Mouse (Mus musculus) neural tube, embryonic 10.5 days (tissue): ENCODE measurements at regions not wholly inside any gene's neighbourhood (a gene's known extent, or its start where the extent isn't known, plus 50 kb on each side); places are given as distances from the start of the nearest gene placed in this dataset.
"Not testable (repeated sequence)": the region's sequence is repeated elsewhere in the genome, so short reads cannot be mapped to it uniquely, and the experiment has no call there.

Experiments
- DNase-seq: peaks from one replicate; pipeline ENCODE4 v3.0.0-alpha.2; 2017; ENCODE audit warnings: low spot score; ENCODE audit errors: extremely low spot score

GRCm38 (mm10) chr14:71666656-71667055 lies 825.0 kb downstream of the Gm9195 start:
- DNase-seq = no peak

- DNase-seq = no peak
Observed at GRCm38 (mm10) chr14:71660166-71660565, 831.5 kb downstream of the Gm9195 start.

- no peak for DNase-seq
Observed at GRCm38 (mm10) chr14:71654785-71655627, 836.6 kb downstream of the Gm9195 start.

GRCm38 (mm10) chr14:71642536-71642935 lies 849.1 kb downstream of the Gm9195 start:
- DNase-seq = no peak

- DNase-seq = no peak
Observed at GRCm38 (mm10) chr14:71639083-71639482, 852.6 kb downstream of the Gm9195 start.

GRCm38 (mm10) chr14:71635091-71635490 lies 856.5 kb downstream of the Gm9195 start:
- DNase-seq = no peak

- no peak for DNase-seq
Observed at GRCm38 (mm10) chr14:71609698-71610301, 881.8 kb downstream of the Gm9195 start.

- DNase-seq = no peak
Observed at GRCm38 (mm10) chr14:71603710-71604109, 887.9 kb downstream of the Gm9195 start.

- DNase-seq = no peak
Observed at GRCm38 (mm10) chr14:71597859-71598258, 893.8 kb downstream of the Gm9195 start.

- DNase-seq = no peak
Observed at GRCm38 (mm10) chr14:71588694-71589240, 902.9 kb downstream of the Gm9195 start.

GRCm38 (mm10) chr14:71588006-71588405 lies 903.6 kb downstream of the Gm9195 start:
- no peak for DNase-seq

GRCm38 (mm10) chr14:71564816-71565215 lies 926.8 kb downstream of the Gm9195 start:
- no peak for DNase-seq

- DNase-seq = no peak
Observed at GRCm38 (mm10) chr14:71561906-71562305, 929.7 kb downstream of the Gm9195 start.

GRCm38 (mm10) chr14:71554324-71554723 lies 937.3 kb downstream of the Gm9195 start:
- DNase-seq = not testable (repeated sequence)

GRCm38 (mm10) chr14:71543580-71543979 lies 943.9 kb upstream of the Fam160b2 start:
- DNase-seq = no peak

- no peak for DNase-seq
Observed at GRCm38 (mm10) chr14:71532074-71532659, 932.5 kb upstream of the Fam160b2 start.

- no peak for DNase-seq
Observed at GRCm38 (mm10) chr14:71531298-71531697, 931.7 kb upstream of the Fam160b2 start.

- DNase-seq = no peak
Observed at GRCm38 (mm10) chr14:71530421-71530820, 930.8 kb upstream of the Fam160b2 start.

- DNase-seq = no peak
Observed at GRCm38 (mm10) chr14:71518541-71518940, 918.9 kb upstream of the Fam160b2 start.

GRCm38 (mm10) chr14:71500851-71501250 lies 901.2 kb upstream of the Fam160b2 start:
- peak; percentile 9 for DNase-seq

GRCm38 (mm10) chr14:71491201-71491600 lies 891.6 kb upstream of the Fam160b2 start:
- DNase-seq = no peak
